In genomic region chr1:106242129-106242528, GRCm38 (mm10) we compare ENCODE assay signal across 8 mouse cellular contexts.
DNase-seq lines count a peak whose midpoint lies in the region; ATAC-seq and TF ChIP-seq lines count a peak whose summit lies in the region.

No protein-coding gene starts in this region.

- H3K9ac ChIP-seq in heart, embryonic 11.5 days (ENCODE audit: low read depth, low read length) = no peak overlapping the region
- no peak overlapping the region for H3K9ac ChIP-seq in midbrain, embryonic 15.5 days
- no peak overlapping the region for H3K9ac ChIP-seq in midbrain, embryonic 16.5 days (ENCODE audit: low read depth, low read length)
- no peak overlapping the region for H3K9ac ChIP-seq in heart, embryonic 14.5 days (ENCODE audit: low read length)

- no peak overlapping the region for H3K4me3 ChIP-seq in heart, embryonic 11.5 days (ENCODE audit: low read depth, low read length)
- H3K4me3 ChIP-seq in midbrain, embryonic 15.5 days = no peak overlapping the region
- no peak overlapping the region for H3K4me3 ChIP-seq in midbrain, embryonic 16.5 days (ENCODE audit: low read depth, low read length)
- H3K4me3 ChIP-seq in heart, embryonic 14.5 days (ENCODE audit: control insufficient read depth in 1 of 2, insufficient read depth in 1 of 2, low read depth in 1 of 2, low read length in 2 of 2) = no peak overlapping the region
- no peak overlapping the region for H3K4me3 ChIP-seq in myocyte

- H3K4me2 ChIP-seq in heart, embryonic 11.5 days = no peak overlapping the region
- no peak overlapping the region for H3K4me2 ChIP-seq in midbrain, embryonic 15.5 days
- H3K4me2 ChIP-seq in midbrain, embryonic 16.5 days (ENCODE audit: low read length) = no peak overlapping the region
- H3K4me2 ChIP-seq in heart, embryonic 14.5 days (ENCODE audit: low read length) = peak overlapping the region; percentile 17; the same call in 1 of the 2 replicates
- H3K4me2 ChIP-seq in myocyte (ENCODE audit: low read depth) = peak overlapping the region; percentile 58

- H3K27ac ChIP-seq in heart, embryonic 11.5 days (ENCODE audit: low read depth, low read length) = no peak overlapping the region
- peak overlapping the region; percentile 34; the same call in 1 of the 2 replicates for H3K27ac ChIP-seq in midbrain, embryonic 15.5 days
- no peak overlapping the region for H3K27ac ChIP-seq in midbrain, embryonic 16.5 days (ENCODE audit: low read length)
- H3K27ac ChIP-seq in heart, embryonic 14.5 days (replicated peaks in 1 of 2; ENCODE audit: control insufficient read depth in 1 of 2, insufficient read depth in 1 of 2, low read depth in 2 of 2, low read length in 2 of 2) = no peak overlapping the region

- no peak for TF ChIP-seq POLR2A in myocyte (IDR thresholded peaks at IDR 0.05; ENCODE audit: insufficient read length, low read depth)

- H3K4me1 ChIP-seq in heart, embryonic 11.5 days (ENCODE audit: control insufficient read depth, insufficient read depth, low read length) = peaks cover 13% of the 10 kb centered on the region; the same call in 1 of the 2 replicates
- H3K4me1 ChIP-seq in midbrain, embryonic 15.5 days = 0 out of 2 replicates have a peak, but pooled peaks cover 4% of the 10 kb centered on the region
- peaks cover 16% of the 10 kb centered on the region for H3K4me1 ChIP-seq in midbrain, embryonic 16.5 days (ENCODE audit: control insufficient read depth, insufficient read depth, low read length)
- peaks cover 6 to 25% of the 10 kb centered on the region in 2 experiments for H3K4me1 ChIP-seq in heart, embryonic 14.5 days (ENCODE audit: control insufficient read depth in 2 of 2, insufficient read depth in 2 of 2, low read length in 2 of 2)

- no peak overlapping the region for H3ac ChIP-seq in myocyte (ENCODE audit: control insufficient read depth, insufficient read length)

- no peaks in the 10 kb centered on the region for H3K27me3 ChIP-seq in heart, embryonic 11.5 days (ENCODE audit: control insufficient read depth, insufficient read depth, low read length)
- no peaks in the 10 kb centered on the region for H3K27me3 ChIP-seq in midbrain, embryonic 15.5 days (replicated peaks)
- H3K27me3 ChIP-seq in midbrain, embryonic 16.5 days (ENCODE audit: control insufficient read depth, insufficient read depth, low read depth, low read length) = no peaks in the 10 kb centered on the region
- no peaks in the 10 kb centered on the region for H3K27me3 ChIP-seq in heart, embryonic 14.5 days (ENCODE audit: control insufficient read depth, insufficient read depth, low read length)
- no peaks in the 10 kb centered on the region for H3K27me3 ChIP-seq in myocyte (ENCODE audit: control insufficient read depth, insufficient read depth, insufficient read length)

- peak; percentile 45 to 48 for DNase-seq in heart, adult 9 months (ENCODE audit: low spot score in 2 of 2)
- no peak for DNase-seq in adrenal gland, adult 2 months

- no peaks in the 10 kb centered on the region for H3K36me3 ChIP-seq in heart, embryonic 11.5 days (ENCODE audit: control insufficient read depth, insufficient read depth, low read length)
- no peaks in the 10 kb centered on the region for H3K36me3 ChIP-seq in midbrain, embryonic 15.5 days (replicated peaks)
- H3K36me3 ChIP-seq in midbrain, embryonic 16.5 days (ENCODE audit: control insufficient read depth, insufficient read depth, low read length) = no peaks in the 10 kb centered on the region
- no peaks in the 10 kb centered on the region for H3K36me3 ChIP-seq in heart, embryonic 14.5 days (ENCODE audit: control insufficient read depth, insufficient read depth, low read length)
- no peaks in the 10 kb centered on the region for H3K36me3 ChIP-seq in myocyte (ENCODE audit: control insufficient read depth, insufficient read depth)

- WGBS in heart, embryonic 11.5 days (ENCODE audit: insufficient replicate concordance) = 40% methylated on average over 2 of the region's 2 CpGs
- whole genome bisulfite sequencing in midbrain, embryonic 15.5 days = 43% methylated on average over 2 of the region's 2 CpGs
- WGBS in midbrain, embryonic 16.5 days = 36% methylated on average over 2 of the region's 2 CpGs
- 9% methylated on average over 2 of the region's 2 CpGs for WGBS in heart, embryonic 14.5 days

- H3K79me2 ChIP-seq in myocyte (ENCODE audit: control insufficient read depth, insufficient read depth) = peaks cover 25% of the 10 kb centered on the region

- ATAC-seq in heart, embryonic 11.5 days (replicated peaks; ENCODE audit: insufficient number of reproducible peaks, low FRiP score, low TSS enrichment) = no peak
- ATAC-seq in midbrain, embryonic 15.5 days (replicated peaks) = no peak
- ATAC-seq in midbrain, embryonic 16.5 days = no peak
- ATAC-seq in heart, embryonic 14.5 days (ENCODE audit: insufficient number of reproducible peaks, insufficient read depth, low FRiP score, low read depth) = no peak
- no peak for ATAC-seq in inflammation-experienced regulatory T-cells, adult 6 months

- no peaks in the 10 kb centered on the region for H3K9me3 ChIP-seq in heart, embryonic 11.5 days (replicated peaks; ENCODE audit: control insufficient read depth, low read length)
- no peaks in the 10 kb centered on the region for H3K9me3 ChIP-seq in midbrain, embryonic 15.5 days
- H3K9me3 ChIP-seq in midbrain, embryonic 16.5 days (replicated peaks; ENCODE audit: control insufficient read depth, low read length, poor library complexity, severe bottlenecking) = no peaks in the 10 kb centered on the region
- H3K9me3 ChIP-seq in heart, embryonic 14.5 days (ENCODE audit: control insufficient read depth, low read length) = no peaks in the 10 kb centered on the region

TF ChIP-seq in myocyte, 11 proteins besides CTCF, POLR2A, EP300 and RAD21:
- no peak for TF ChIP-seq REST (IDR thresholded peaks at IDR 0.05; ENCODE audit: insufficient read depth, insufficient read length)
- TF ChIP-seq TCF12 (IDR thresholded peaks at IDR 0.05; ENCODE audit: insufficient read depth, poor library complexity, severe bottlenecking) = no peak
- no peak for TF ChIP-seq MYOD1 (IDR thresholded peaks at IDR 0.05; ENCODE audit: control insufficient read depth in 1 of 3, insufficient read length in 2 of 3, low read depth in 2 of 3)
- no peak for TF ChIP-seq POLR2AphosphoS2 (IDR thresholded peaks at IDR 0.05; ENCODE audit: insufficient read length, low read depth)
- no peak for TF ChIP-seq SRF (IDR thresholded peaks at IDR 0.05; ENCODE audit: control insufficient read depth, insufficient read length, low read depth)
- TF ChIP-seq CEBPB (IDR thresholded peaks at IDR 0.05; ENCODE audit: insufficient read depth, poor library complexity, severe bottlenecking) = no peak
- no peak for TF ChIP-seq MAX (IDR thresholded peaks at IDR 0.05; ENCODE audit: low read depth)
- no peak for TF ChIP-seq E2F4 (IDR thresholded peaks at IDR 0.05; ENCODE audit: insufficient read depth)
- TF ChIP-seq MYOG (IDR thresholded peaks at IDR 0.05; ENCODE audit: control insufficient read depth in 1 of 3, insufficient read depth in 1 of 3, insufficient read length in 2 of 3, low read depth in 2 of 3) = no peak
- TF ChIP-seq TCF3 (IDR thresholded peaks at IDR 0.05; ENCODE audit: insufficient read length, low read depth) = no peak
- TF ChIP-seq USF1 (IDR thresholded peaks at IDR 0.05; ENCODE audit: low read depth) = no peak

Comparison
In these comparisons a context has a peak if more than half of its experiments do, and no peak if none do; other contexts are left out.
1. H3K4me2 ChIP-seq: peak in heart, embryonic 14.5 days (single experiment) and myocyte (single experiment); none in heart, embryonic 11.5 days (single experiment), midbrain, embryonic 15.5 days (single experiment) and midbrain, embryonic 16.5 days (single experiment).